Mouse (Mus musculus) hindbrain, postnatal 0 days (tissue): ENCODE measurements around the gene Hat1. TPM values are rescaled to one million over a fixed set of nuclear protein-coding genes. Genes with fewer than 3 reads are reported as not detected.
A peak's percentile ranks its signal among the peaks of the same experiment; 100 is the strongest.

Experiments used
- ATAC-seq: fragments of 200-750 bp; cut with Nextera tagmentation; 2 replicates; pipeline ENCODE4 v1.8.0; 2017; ENCODE audit warnings: mild to moderate bottlenecking, moderate TSS enrichment, moderate library complexity
- DNase-seq: peaks from one replicate; pipeline ENCODE4 v3.0.0-alpha.2; 2015; ENCODE audit warnings: low spot score
- H3K27ac ChIP-seq: fragments of 300-500 bp; sonication (generic); 2 replicates; pipeline ENCODE4 v1.5.1; 2014; ENCODE audit warnings: mild to moderate bottlenecking
- H3K27me3 ChIP-seq: fragments of 300-500 bp; sonication (generic); 2 replicates; pipeline ENCODE4 v1.6.1; 2014; ENCODE audit warnings: low read length, mixed read lengths; ENCODE audit not compliant: insufficient read depth
- H3K36me3 ChIP-seq: fragments of 300-500 bp; sonication (generic); 2 replicates; pipeline ENCODE4 v1.6.1; 2014; ENCODE audit warnings: low read length, mixed read lengths; ENCODE audit not compliant: insufficient read depth
- H3K4me1 ChIP-seq: fragments of 300-500 bp; sonication (generic); 2 replicates; pipeline ENCODE4 v1.6.1; 2014; ENCODE audit warnings: antibody characterized with exemption, low read length, mixed read lengths; ENCODE audit not compliant: insufficient read depth
- H3K4me2 ChIP-seq: fragments of 300-500 bp; sonication (generic); 2 replicates; pipeline ENCODE4 v1.6.1; 2014; ENCODE audit warnings: low read depth, mild to moderate bottlenecking, low read length, moderate library complexity, mixed read lengths
- H3K4me3 ChIP-seq: fragments of 300-500 bp; sonication (generic); 2 replicates; pipeline ENCODE4 v1.5.1; 2014; ENCODE audit warnings: low read length
- H3K9ac ChIP-seq: fragments of 300-500 bp; sonication (generic); replicated peaks from 2 replicates; pipeline ENCODE4 v1.6.1; 2014; ENCODE audit warnings: mild to moderate bottlenecking, low read length, moderate library complexity, mixed read lengths
- H3K9me3 ChIP-seq: fragments of 300-500 bp; sonication (generic); 2 replicates; pipeline ENCODE4 v1.6.1; 2016; ENCODE audit warnings: low read length, mixed read lengths
- CTCF ChIP-seq: IDR thresholded peaks from 2 replicates; pipeline ENCODE4 v1.5.1; 2016; ENCODE audit warnings: antibody characterized with exemption, control low read depth, low read depth
- WGBS: fragments of 180-500 bp; shearing (Covaris S2); extraction: QIAGEN DNeasy Blood & Tissue Kit; methylation state at CpG from one replicate; pipeline ENCODE4 v1.1.7; 2014; 5-methylcytosine and 5-hydroxymethylcytosine counted together
- polyA plus RNA-seq: library from polyadenylated mRNA; unstranded; fragments of >200 nt; fragmentation: Nextera tagmentation; extraction: Ambion mirVana; gene quantifications from 2 replicates; pipeline ENCODE4 v1.2.1, GENCODE M21; 2015
- total RNA-seq: library from RNA; depleted of rRNA; stranded (reverse); fragments of >200 nt; gene quantifications from 2 replicates; pipeline ENCODE4 v1.2.3, GENCODE M21; 2014

The Hat1 gene
- total and polyA plus RNA-seq, 2 experiments from 2014 or later = 21.9 to 44.4 TPM

GRCm38 (mm10) chr2:71418760-71419280, 30.1 kb downstream of the Hat1 start:
- ATAC-seq (no peak), DNase-seq (no peak)

DNA sequence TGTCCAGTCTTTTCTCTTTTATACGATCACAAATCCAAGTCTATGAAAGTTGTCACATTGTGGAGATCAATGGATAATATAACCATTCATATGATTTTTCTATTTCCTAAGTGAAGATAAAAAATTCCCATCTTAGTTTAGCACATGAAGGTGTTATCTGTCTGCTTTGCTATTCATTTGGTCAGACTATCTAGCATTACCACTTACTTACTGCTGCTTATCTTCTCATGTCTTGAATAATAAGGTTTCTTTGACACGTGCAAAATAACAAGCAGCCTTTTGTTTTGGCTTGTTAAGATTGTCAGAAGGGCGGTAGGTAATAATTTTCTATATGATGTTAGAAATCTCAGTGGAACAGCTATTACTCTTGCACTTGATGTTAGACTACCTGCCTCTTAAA, 30.6 kb downstream of the Hat1 start:
- TF ChIP-seq CTCF = no peak
- DNase-seq (no peak), ATAC-seq (no peak)
- H3K4me3 ChIP-seq = no peak overlapping the region
- H3K27ac ChIP-seq = no peak overlapping the region
- no peak overlapping the region for H3K4me2 ChIP-seq
- H3K9me3 ChIP-seq = no peaks in the 10 kb centered on the region
- H3K9ac ChIP-seq = no peak overlapping the region
- no peaks in the 10 kb centered on the region for H3K4me1 ChIP-seq
- 83% methylated on average over 3 of the region's 3 CpGs for WGBS
- H3K27me3 ChIP-seq = no peaks in the 10 kb centered on the region
- H3K36me3 ChIP-seq = no peaks in the 10 kb centered on the region

More at GRCm38 (mm10) chr2:71418760-71419280, 30.1 kb downstream of the Hat1 start:
- WGBS = 43% methylated on average over 3 of the region's 3 CpGs
- Histone ChIP-seq H3K9me3 (no peaks in the 10 kb centered on the region), H3K4me3 (no peak overlapping the region), H3K9ac (no peak overlapping the region), H3K36me3 (no peaks in the 10 kb centered on the region), H3K4me1 (no peaks in the 10 kb centered on the region), H3K4me2 (no peak overlapping the region), H3K27ac (no peak overlapping the region), H3K27me3 (no peaks in the 10 kb centered on the region)
- no peak for TF ChIP-seq CTCF

DNA sequence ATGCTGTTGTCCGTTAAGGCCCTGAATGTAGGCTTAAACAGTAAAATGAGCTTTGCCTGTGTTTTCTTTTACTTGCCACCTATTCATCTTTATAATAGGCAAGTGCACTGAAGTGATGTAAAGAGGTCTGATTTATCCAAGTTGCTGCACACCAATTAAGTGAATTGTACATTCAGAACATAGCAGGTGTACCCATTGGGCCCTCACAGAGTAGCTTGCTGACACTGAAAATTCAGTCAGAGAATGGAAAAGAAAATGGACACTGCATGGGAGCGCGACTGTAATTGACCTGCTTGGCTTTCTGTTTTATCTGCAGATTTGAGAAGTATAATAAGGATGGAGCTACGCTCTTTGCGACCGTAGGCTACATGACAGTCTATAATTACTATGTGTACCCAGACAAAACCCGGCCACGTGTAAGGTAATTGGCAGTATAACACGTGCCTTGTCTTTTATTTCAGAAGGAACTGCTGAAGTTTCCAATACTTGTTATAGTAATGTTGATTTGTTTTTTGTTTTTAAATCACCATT, 32.2 kb downstream of the Hat1 start:
- Histone ChIP-seq H3K27me3 (no peaks in the 10 kb centered on the region), H3K27ac (no peak overlapping the region), H3K9ac (no peak overlapping the region), H3K4me3 (no peak overlapping the region), H3K36me3 (no peaks in the 10 kb centered on the region), H3K4me2 (no peak overlapping the region), H3K9me3 (no peaks in the 10 kb centered on the region), H3K4me1 (no peaks in the 10 kb centered on the region)
- TF ChIP-seq CTCF = no peak
- ATAC-seq (no peak), DNase-seq (no peak)
- WGBS = 84% methylated on average over 9 of the region's 9 CpGs

DNA sequence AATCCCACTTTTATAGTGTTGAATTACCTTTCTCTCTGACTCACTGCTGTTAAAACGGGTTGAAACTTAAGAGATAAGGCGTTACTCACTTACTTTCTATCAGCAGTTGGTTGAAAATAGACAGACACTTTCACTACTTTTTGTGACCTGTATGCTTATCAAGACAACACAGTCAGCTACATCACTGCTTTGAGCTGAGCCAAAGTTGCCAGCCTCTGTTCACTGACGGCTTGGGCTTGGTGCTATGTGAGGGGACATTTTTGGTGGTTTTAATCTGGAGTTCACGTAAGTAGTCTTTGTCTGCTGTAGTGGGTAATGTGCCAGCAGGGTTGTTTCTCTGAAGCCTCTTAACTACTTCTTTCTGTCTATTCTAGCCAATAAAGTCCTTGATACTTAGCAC, 35.8 kb downstream of the Hat1 start:
- no peak overlapping the region for H3K9ac ChIP-seq
- DNase-seq = no peak
- 85% methylated on average over 4 of the region's 4 CpGs for WGBS

DNA sequence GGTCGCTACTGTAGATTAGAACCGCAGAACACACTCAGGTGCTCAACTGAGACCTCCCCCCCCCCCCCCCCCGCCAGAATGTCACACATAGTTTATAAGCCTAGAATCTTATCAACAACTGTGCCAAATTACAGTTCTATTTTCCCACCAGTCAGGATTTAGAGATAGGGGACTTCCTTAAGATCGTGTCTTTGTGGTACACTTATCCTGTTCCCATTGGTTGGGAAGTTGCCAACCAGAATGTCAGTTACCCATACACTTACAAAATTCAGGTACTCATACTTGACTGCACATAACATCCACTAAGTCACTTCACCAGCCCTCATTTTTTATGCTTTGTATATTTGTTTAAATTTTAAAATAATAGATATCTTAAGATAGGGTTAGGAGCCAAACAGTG, 46.7 kb downstream of the Hat1 start:
- DNase-seq (no peak), ATAC-seq (no peak)
- no peak for TF ChIP-seq CTCF
- H3K9ac ChIP-seq = no peak overlapping the region
- no peak overlapping the region for H3K4me2 ChIP-seq
- peaks cover 5% of the 10 kb centered on the region; the same call in 1 of the 2 replicates for H3K36me3 ChIP-seq
- no peaks in the 10 kb centered on the region for H3K27me3 ChIP-seq
- H3K9me3 ChIP-seq = no peaks in the 10 kb centered on the region
- H3K4me3 ChIP-seq = no peak overlapping the region
- WGBS = 98% methylated on average over 4 of the region's 4 CpGs
- no peaks in the 10 kb centered on the region for H3K4me1 ChIP-seq
- no peak overlapping the region for H3K27ac ChIP-seq

More for the DNA sequence above, 35.8 kb downstream of the Hat1 start:
- no peaks in the 10 kb centered on the region for H3K27me3 ChIP-seq
- no peak for ATAC-seq
- H3K4me2 ChIP-seq = no peak overlapping the region
- no peak overlapping the region for H3K27ac ChIP-seq
- no peak for TF ChIP-seq CTCF
- no peaks in the 10 kb centered on the region for H3K9me3 ChIP-seq
- no peaks in the 10 kb centered on the region for H3K36me3 ChIP-seq
- no peak overlapping the region for H3K4me3 ChIP-seq
- no peaks in the 10 kb centered on the region for H3K4me1 ChIP-seq

DNA sequence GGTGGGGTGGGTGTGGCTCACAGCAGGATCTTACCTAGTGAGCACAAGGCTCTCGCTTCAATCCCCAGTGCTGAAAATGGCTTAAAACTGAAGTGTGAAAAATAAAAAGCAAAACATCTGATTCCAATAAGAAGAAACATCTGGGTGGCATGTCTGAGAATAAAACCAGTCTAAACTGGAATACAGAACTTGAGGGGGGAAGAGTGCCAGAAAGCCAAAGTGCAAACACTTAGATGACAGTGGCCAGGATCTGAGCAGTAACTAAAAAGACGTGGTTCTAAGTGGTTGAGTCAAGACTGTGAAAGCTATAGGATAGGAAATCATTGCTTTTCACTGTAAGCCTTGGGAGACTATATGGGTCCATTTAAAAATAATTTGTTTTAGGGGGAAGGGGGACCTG, 54.6 kb downstream of the Hat1 start:
- H3K27me3 ChIP-seq = no peaks in the 10 kb centered on the region
- WGBS = 34% methylated on average over 2 of the region's 2 CpGs
- no peak for ATAC-seq
- no peak overlapping the region for H3K4me2 ChIP-seq
- no peak overlapping the region for H3K27ac ChIP-seq
- H3K9ac ChIP-seq = no peak overlapping the region
- DNase-seq = no peak
- no peaks in the 10 kb centered on the region for H3K9me3 ChIP-seq
- no peak overlapping the region for H3K4me3 ChIP-seq
- no peaks in the 10 kb centered on the region for H3K4me1 ChIP-seq
- no peaks in the 10 kb centered on the region for H3K36me3 ChIP-seq
- TF ChIP-seq CTCF = no peak

- no peaks in the 10 kb centered on the region for H3K4me1 ChIP-seq
- ATAC-seq = no peak
- H3K27ac ChIP-seq = no peak overlapping the region
- DNase-seq = no peak
- H3K27me3 ChIP-seq = no peaks in the 10 kb centered on the region
- H3K4me3 ChIP-seq = no peak overlapping the region
- WGBS = 52% methylated on average over 17 of the region's 17 CpGs
- H3K4me2 ChIP-seq = peak overlapping the region; percentile 13; the same call in 1 of the 2 replicates
- no peaks in the 10 kb centered on the region for H3K36me3 ChIP-seq
- no peak overlapping the region for H3K9ac ChIP-seq
- H3K9me3 ChIP-seq = no peaks in the 10 kb centered on the region
- TF ChIP-seq CTCF = no peak
Observed at GRCm38 (mm10) chr2:71445536-71446196, 56.9 kb downstream of the Hat1 start.
